Mouse (Mus musculus): ENCODE data around the gene Snx29. TPM values are rescaled to one million over a fixed set of nuclear protein-coding genes. Genes with fewer than 3 reads are reported as not detected.
A peak's percentile ranks its signal among the peaks of the same experiment; 100 is the strongest.

Snx29 gene
- polyA plus RNA-seq, 1 experiment from 2014 or later, result 14.2 TPM

GRCm38 (mm10) chr16:11785806-11786205 lies 463.1 kb downstream of the Snx29 start:
- ATAC-seq (ENCODE audit: insufficient number of reproducible peaks, low FRiP score, low TSS enrichment, low read depth), result no peak
- Histone ChIP-seq H3K27me3 (no peaks in the 10 kb centered on the region), H3K27ac (replicated peaks) (no peak overlapping the region), H3K9ac (no peak overlapping the region), H3K4me1 (peaks cover 16% of the 10 kb centered on the region), H3K36me3 (no peaks in the 10 kb centered on the region), H3K4me3 (replicated peaks) (no peak overlapping the region), H3K9me3 (replicated peaks) (no peaks in the 10 kb centered on the region), H3K4me2 (replicated peaks) (no peak overlapping the region)
- 31% methylated on average over 4 of the region's 4 CpGs for WGBS

GRCm38 (mm10) chr16:11790476-11790875 lies 467.8 kb downstream of the Snx29 start:
- no peak overlapping the region for H3K4me2 ChIP-seq (replicated peaks)
- no peaks in the 10 kb centered on the region for H3K27me3 ChIP-seq
- H3K27ac ChIP-seq (replicated peaks), result no peak overlapping the region
- H3K9ac ChIP-seq, result no peak overlapping the region
- H3K4me1 ChIP-seq, result 0 out of 2 replicates have a peak, but pooled peaks cover 3% of the 10 kb centered on the region
- WGBS, result 91% methylated on average over 3 of the region's 3 CpGs
- no peak overlapping the region for H3K4me3 ChIP-seq (replicated peaks)
- no peaks in the 10 kb centered on the region for H3K36me3 ChIP-seq
- no peaks in the 10 kb centered on the region for H3K9me3 ChIP-seq (replicated peaks)
- no peak for ATAC-seq (ENCODE audit: insufficient number of reproducible peaks, low FRiP score, low TSS enrichment, low read depth)

- no peak overlapping the region for H3K27ac ChIP-seq (replicated peaks)
- ATAC-seq (ENCODE audit: insufficient number of reproducible peaks, low FRiP score, low TSS enrichment, low read depth), result no peak
- H3K4me1 ChIP-seq, result no peaks in the 10 kb centered on the region
- H3K27me3 ChIP-seq, result no peaks in the 10 kb centered on the region
- no peak overlapping the region for H3K4me3 ChIP-seq (replicated peaks)
- no peak overlapping the region for H3K9ac ChIP-seq
- no peaks in the 10 kb centered on the region for H3K36me3 ChIP-seq
- no peak overlapping the region for H3K4me2 ChIP-seq (replicated peaks)
- 26% methylated on average over 2 of the region's 2 CpGs for WGBS
- no peaks in the 10 kb centered on the region for H3K9me3 ChIP-seq (replicated peaks)
Observed at GRCm38 (mm10) chr16:11793391-11793790, 470.7 kb downstream of the Snx29 start.

GRCm38 (mm10) chr16:11794628-11795027 lies 471.9 kb downstream of the Snx29 start:
- WGBS, result 83% methylated on average over 4 of the region's 4 CpGs
- Histone ChIP-seq H3K4me2 (replicated peaks) (no peak overlapping the region), H3K27ac (replicated peaks) (no peak overlapping the region), H3K9ac (no peak overlapping the region), H3K4me3 (replicated peaks) (no peak overlapping the region), H3K9me3 (replicated peaks) (no peaks in the 10 kb centered on the region), H3K4me1 (no peaks in the 10 kb centered on the region), H3K36me3 (no peaks in the 10 kb centered on the region), H3K27me3 (no peaks in the 10 kb centered on the region)
- no peak for ATAC-seq (ENCODE audit: insufficient number of reproducible peaks, low FRiP score, low TSS enrichment, low read depth)

GRCm38 (mm10) chr16:11795758-11796460 lies 473.2 kb downstream of the Snx29 start:
- Histone ChIP-seq H3K4me3 (replicated peaks) (no peak overlapping the region), H3K36me3 (no peaks in the 10 kb centered on the region), H3K9me3 (replicated peaks) (no peaks in the 10 kb centered on the region), H3K27ac (replicated peaks) (no peak overlapping the region), H3K4me1 (no peaks in the 10 kb centered on the region), H3K27me3 (no peaks in the 10 kb centered on the region), H3K4me2 (replicated peaks) (no peak overlapping the region), H3K9ac (no peak overlapping the region)
- 69% methylated on average over 7 of the region's 7 CpGs for WGBS
- no peak for ATAC-seq (ENCODE audit: insufficient number of reproducible peaks, low FRiP score, low TSS enrichment, low read depth)

GRCm38 (mm10) chr16:11801960-11802539 lies 479.3 kb downstream of the Snx29 start:
- Histone ChIP-seq H3K27ac (replicated peaks) (no peak overlapping the region), H3K9me3 (replicated peaks) (no peaks in the 10 kb centered on the region), H3K4me1 (no peaks in the 10 kb centered on the region), H3K4me3 (replicated peaks) (no peak overlapping the region), H3K9ac (no peak overlapping the region), H3K27me3 (no peaks in the 10 kb centered on the region), H3K36me3 (no peaks in the 10 kb centered on the region; the same call in 1 of the 2 replicates), H3K4me2 (replicated peaks) (no peak overlapping the region)
- ATAC-seq (ENCODE audit: insufficient number of reproducible peaks, low FRiP score, low TSS enrichment, low read depth), result 0 out of 2 replicates have a peak, but pooled peaks have one; percentile 11
- WGBS, result 84% methylated on average over 7 of the region's 7 CpGs

Other genes with a start within 250 kb of the Snx29 start
- gene Txndc11, start 188.3 kb upstream of the Snx29 start, polyA plus RNA-seq (2015; fragmentation: Nextera tagmentation; extraction: Ambion mirVana), result 39.2 and 39.7 TPM in 2 replicates
- 99.5 and 106 TPM in 2 replicates for gene Zc3h7a, start 146.5 kb upstream of the Snx29 start, polyA plus RNA-seq (2015; fragmentation: Nextera tagmentation; extraction: Ambion mirVana)
- 153 and 159 TPM in 2 replicates for gene Rsl1d1, start 119.6 kb upstream of the Snx29 start, polyA plus RNA-seq (2015; fragmentation: Nextera tagmentation; extraction: Ambion mirVana)
- gene Gspt1, start 68.6 kb upstream of the Snx29 start, polyA plus RNA-seq (2015; fragmentation: Nextera tagmentation; extraction: Ambion mirVana), result 77.0 and 77.7 TPM in 2 replicates
- not detected in 2 replicates for gene Tnfrsf17, start 9.1 kb upstream of the Snx29 start, polyA plus RNA-seq (2015; fragmentation: Nextera tagmentation; extraction: Ambion mirVana)